Mouse (Mus musculus) layer of hippocampus, adult 8-10 months (tissue): ENCODE measurements around the gene Ak4. TPM values are rescaled to one million over a fixed set of nuclear protein-coding genes. Genes with fewer than 3 reads are reported as not detected.

Experiments
- DNase-seq, 2 experiments: peaks; one replicate each; pipeline ENCODE4 v3.0.0; 2022; ENCODE audit warnings: low spot score in 2 of 2
- total RNA-seq, 4 experiments: library from RNA; stranded (reverse); gene quantifications; 2 replicates each; pipeline ENCODE4 v1.2.4; 2022

Gene Ak4
- total RNA-seq, 4 experiments from 2014 or later, result 49.4 to 89.0 (median 61.8) TPM

- DNase-seq, result no peak
Measured at GRCm38 (mm10) chr4:101511768-101512521, 92.9 kb downstream of the Ak4 start.

DNA sequence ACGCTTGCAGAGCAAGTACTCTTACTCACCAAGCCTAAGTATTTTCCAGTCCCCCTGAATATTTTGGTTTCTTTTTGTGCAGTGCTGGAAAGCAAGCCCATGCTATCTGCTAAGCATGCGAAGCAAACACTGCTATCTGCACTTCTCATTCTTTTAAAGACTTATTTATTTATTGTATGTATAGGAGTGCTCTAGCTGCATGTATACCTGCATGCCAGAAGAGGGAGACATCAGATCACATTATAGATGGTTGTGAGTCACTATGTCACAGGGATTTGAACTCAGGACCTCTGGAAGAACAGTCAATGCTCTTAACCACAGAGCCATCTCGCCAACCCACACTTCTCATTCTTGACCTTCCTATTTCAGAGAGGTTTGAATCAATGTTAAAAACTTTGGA lies 94.2 kb downstream of the Ak4 start:
- DNase-seq, result no peak

- DNase-seq, result no peak
Measured at GRCm38 (mm10) chr4:101515853-101516252, 96.8 kb downstream of the Ak4 start.

Other genes with a start within 250 kb of the Ak4 start
- gene Jak1, start 154.0 kb upstream of the Ak4 start, total RNA-seq, result 100 to 1,000 TPM; 118 to 133 (median 127) TPM
- gene Dnajc6, start 77.4 kb downstream of the Ak4 start, total RNA-seq, result 100 to 1,000 TPM; 267 to 340 (median 308) TPM
- gene Leprot, start 228.4 kb downstream of the Ak4 start, total RNA-seq, result 10 to 100 TPM; 23.6 to 33.8 (median 28.7) TPM